Mouse (Mus musculus) intestine, embryonic 16.5 days (tissue): ENCODE results near the gene 1810009A15Rik. TPM values are rescaled to one million over a fixed set of nuclear protein-coding genes. Genes with fewer than 3 reads are reported as not detected.
"Not testable (repeated sequence)": the region's sequence is repeated elsewhere in the genome, so short reads cannot be mapped to it uniquely, and the experiment has no call there.

Source experiments
- ATAC-seq: fragments of 200-750 bp; cut with Nextera tagmentation; 2 replicates; pipeline ENCODE4 v1.8.0; 2017; ENCODE audit warnings: moderate TSS enrichment, moderate library complexity
- H3K27ac ChIP-seq: fragments of 300-500 bp; sonication (generic); 2 replicates; pipeline ENCODE4 v1.5.1; 2014; ENCODE audit warnings: mild to moderate bottlenecking, low read length
- H3K27me3 ChIP-seq: fragments of 300-500 bp; sonication (generic); replicated peaks from 2 replicates; pipeline ENCODE4 v1.6.1; 2014; ENCODE audit warnings: low read length, control low read depth, mixed read lengths; ENCODE audit not compliant: control insufficient read depth, insufficient read depth
- H3K36me3 ChIP-seq: fragments of 300-500 bp; sonication (generic); 2 replicates; pipeline ENCODE4 v1.6.1; 2014; ENCODE audit warnings: low read length, control low read depth; ENCODE audit not compliant: control insufficient read depth, insufficient read depth
- H3K4me1 ChIP-seq: fragments of 300-500 bp; sonication (generic); 2 replicates; pipeline ENCODE4 v1.6.1; 2014; ENCODE audit warnings: low read length, control low read depth, mixed read lengths; ENCODE audit not compliant: control insufficient read depth, insufficient read depth
- H3K4me2 ChIP-seq: fragments of 300-500 bp; sonication (generic); 2 replicates; pipeline ENCODE4 v1.6.1; 2014; ENCODE audit warnings: low read depth, low read length, control low read depth
- H3K4me3 ChIP-seq: fragments of 300-500 bp; sonication (generic); 2 replicates; pipeline ENCODE4 v1.5.1; 2014; ENCODE audit warnings: mild to moderate bottlenecking, low read length
- H3K9ac ChIP-seq: fragments of 300-500 bp; sonication (generic); 2 replicates; pipeline ENCODE4 v1.6.1; 2014; ENCODE audit warnings: low read depth, low read length
- H3K9me3 ChIP-seq: fragments of 300-500 bp; sonication (generic); 2 replicates; pipeline ENCODE4 v1.6.1; 2016; ENCODE audit warnings: low read length, control low read depth; ENCODE audit not compliant: control insufficient read depth
- WGBS: fragments of 180-500 bp; shearing (Covaris S2); extraction: QIAGEN DNeasy Blood & Tissue Kit; methylation state at CpG from one replicate; pipeline ENCODE4 v1.1.7; 2014; 5-methylcytosine and 5-hydroxymethylcytosine counted together
- polyA plus RNA-seq: library from polyadenylated mRNA; unstranded; fragments of >200 nt; fragmentation: Nextera tagmentation; extraction: Ambion mirVana; gene quantifications from 2 replicates; pipeline ENCODE4 v1.2.1, GENCODE M21; 2015

1810009A15Rik gene
- polyA plus RNA-seq, 1 experiment from 2014 or later = 89.2 TPM

- Histone ChIP-seq H3K9ac (0 out of 2 replicates have a peak overlapping the region, but pooled peaks have one; percentile 11), H3K4me1 (peaks cover 26% of the 10 kb centered on the region), H3K4me2 (no peak overlapping the region), H3K36me3 (peaks cover 5% of the 10 kb centered on the region), H3K27ac (no peak overlapping the region), H3K9me3 (no peaks in the 10 kb centered on the region), H3K4me3 (no peak overlapping the region), H3K27me3 (no peaks in the 10 kb centered on the region)
- no peak for ATAC-seq
- 89% methylated on average over 9 of the region's 9 CpGs for WGBS
Measured at GRCm38 (mm10) chr19:8895397-8895960, 6.8 kb downstream of the 1810009A15Rik start.

GRCm38 (mm10) chr19:8896231-8896630 lies 7.6 kb downstream of the 1810009A15Rik start:
- H3K27me3 ChIP-seq, H3K9me3 ChIP-seq, H3K4me3 ChIP-seq, ATAC-seq, H3K4me2 ChIP-seq, H3K36me3 ChIP-seq: not testable (repeated sequence)
- Histone ChIP-seq H3K9ac (0 out of 2 replicates have a peak overlapping the region, but pooled peaks have one; percentile 11), H3K4me1 (peaks cover 26% of the 10 kb centered on the region), H3K27ac (0 out of 2 replicates have a peak overlapping the region, but pooled peaks have one; percentile 23)
- WGBS = 75% methylated on average over 5 of the region's 5 CpGs

- Histone ChIP-seq H3K27ac (peak overlapping the region; percentile 88), H3K4me3 (peak overlapping the region; percentile 78), H3K4me1 (peaks cover 24% of the 10 kb centered on the region), H3K4me2 (peak overlapping the region; percentile 57), H3K9ac (peak overlapping the region; percentile 58)
- ATAC-seq = peak; percentile 58
- H3K9me3 ChIP-seq, H3K27me3 ChIP-seq, H3K36me3 ChIP-seq: not testable (repeated sequence)
- WGBS = 20% methylated on average over 21 of the region's 21 CpGs
Measured at GRCm38 (mm10) chr19:8897211-8897864, 8.7 kb downstream of the 1810009A15Rik start.

- ATAC-seq = peak; percentile 99
- H3K27ac ChIP-seq = peak within 1 kb of the TSS; percentile 88
- peaks cover 7% of the 10 kb centered on the region; the same call in 1 of the 2 replicates for H3K36me3 ChIP-seq
- peak within 1 kb of the TSS; percentile 77 for H3K4me2 ChIP-seq
- H3K4me3 ChIP-seq = peak within 1 kb of the TSS; percentile 78
- peaks cover 21% of the 10 kb centered on the region for H3K4me1 ChIP-seq
- peak within 1 kb of the TSS; percentile 89 for H3K9ac ChIP-seq
- H3K9me3 ChIP-seq = no peaks in the 10 kb centered on the region
- H3K27me3 ChIP-seq = no peaks in the 10 kb centered on the region
- WGBS = under 1% methylated on average over 53 of the region's 53 CpGs
Measured at GRCm38 (mm10) chr19:8897865-8898495, 9.3 kb downstream of the 1810009A15Rik start, which contains the start of gene Ganab. TSS of gene Ganab (plus strand) at chr19:8898071.

GRCm38 (mm10) chr19:8898576-8898975 lies 9.9 kb downstream of the 1810009A15Rik start:
- Histone ChIP-seq H3K9me3 (no peaks in the 10 kb centered on the region), H3K4me1 (peaks cover 21% of the 10 kb centered on the region), H3K4me2 (peak overlapping the region; percentile 77), H3K36me3 (peaks cover 11% of the 10 kb centered on the region; the same call in 1 of the 2 replicates), H3K27ac (peak overlapping the region; percentile 71), H3K27me3 (no peaks in the 10 kb centered on the region), H3K9ac (peak overlapping the region; percentile 89), H3K4me3 (peak overlapping the region; percentile 78)
- no peak for ATAC-seq
- 4% methylated on average over 13 of the region's 13 CpGs for WGBS

GRCm38 (mm10) chr19:8899079-8899478 lies 10.4 kb downstream of the 1810009A15Rik start:
- ATAC-seq = no peak
- Histone ChIP-seq H3K4me3 (peak overlapping the region; percentile 78), H3K4me2 (peak overlapping the region; percentile 77), H3K4me1 (peaks cover 21% of the 10 kb centered on the region), H3K9ac (peak overlapping the region; percentile 89), H3K36me3 (peaks cover 11% of the 10 kb centered on the region; the same call in 1 of the 2 replicates), H3K9me3 (no peaks in the 10 kb centered on the region), H3K27me3 (no peaks in the 10 kb centered on the region), H3K27ac (no peak overlapping the region)
- whole genome bisulfite sequencing = 36% methylated on average over 3 of the region's 3 CpGs

GRCm38 (mm10) chr19:8903412-8903811 lies 14.8 kb downstream of the 1810009A15Rik start:
- Histone ChIP-seq H3K9ac (no peak overlapping the region), H3K4me3 (no peak overlapping the region), H3K4me2 (no peak overlapping the region), H3K4me1 (peaks cover 7% of the 10 kb centered on the region), H3K9me3 (no peaks in the 10 kb centered on the region), H3K27me3 (no peaks in the 10 kb centered on the region), H3K36me3 (peaks cover 19% of the 10 kb centered on the region), H3K27ac (no peak overlapping the region)
- ATAC-seq = no peak
- 90% methylated on average over 5 of the region's 5 CpGs for WGBS

- 93% methylated on average over 6 of the region's 6 CpGs for WGBS
- Histone ChIP-seq H3K4me1 (no peaks in the 10 kb centered on the region), H3K4me2 (no peak overlapping the region)
Measured at GRCm38 (mm10) chr19:8908531-8908930, 19.9 kb downstream of the 1810009A15Rik start.

GRCm38 (mm10) chr19:8911810-8912209 lies 23.2 kb downstream of the 1810009A15Rik start:
- WGBS = 91% methylated on average over 5 of the region's 5 CpGs
- H3K36me3 ChIP-seq = peaks cover 40% of the 10 kb centered on the region
- H3K27me3 ChIP-seq = no peaks in the 10 kb centered on the region
- no peak overlapping the region for H3K4me3 ChIP-seq
- H3K4me2 ChIP-seq = no peak overlapping the region
- no peaks in the 10 kb centered on the region for H3K4me1 ChIP-seq
- H3K27ac ChIP-seq = no peak overlapping the region
- no peaks in the 10 kb centered on the region for H3K9me3 ChIP-seq
- ATAC-seq = no peak
- no peak overlapping the region for H3K9ac ChIP-seq

More at GRCm38 (mm10) chr19:8908531-8908930, 19.9 kb downstream of the 1810009A15Rik start:
- Histone ChIP-seq H3K36me3 (peaks cover 34% of the 10 kb centered on the region), H3K9me3 (no peaks in the 10 kb centered on the region), H3K9ac (no peak overlapping the region), H3K4me3 (no peak overlapping the region), H3K27me3 (no peaks in the 10 kb centered on the region), H3K27ac (no peak overlapping the region)
- ATAC-seq = no peak
